Mouse (Mus musculus): ENCODE measurements around the gene Lemd1.

Lemd1 gene

DNA sequence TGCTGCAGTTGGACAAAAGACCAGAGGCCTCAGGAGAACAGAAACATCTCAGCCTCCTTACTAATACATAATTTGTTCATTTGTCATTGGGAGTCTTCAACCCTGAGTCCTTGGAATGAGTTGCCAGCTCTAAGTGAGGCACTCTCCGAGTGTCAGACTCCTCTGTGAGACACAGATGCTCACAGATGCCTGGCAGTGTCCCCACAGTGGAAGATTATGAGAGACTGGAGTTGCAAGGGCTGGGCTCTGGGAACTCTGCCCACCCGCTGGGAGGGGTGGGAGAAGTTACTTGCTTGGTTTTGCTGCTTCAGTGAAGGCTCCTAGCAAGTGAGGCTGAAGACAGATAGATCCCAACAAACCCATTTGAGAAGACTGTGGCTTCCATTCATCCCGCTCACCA, 104.8 kb downstream of the Lemd1 start:
- DNase-seq, result no peak

DNA sequence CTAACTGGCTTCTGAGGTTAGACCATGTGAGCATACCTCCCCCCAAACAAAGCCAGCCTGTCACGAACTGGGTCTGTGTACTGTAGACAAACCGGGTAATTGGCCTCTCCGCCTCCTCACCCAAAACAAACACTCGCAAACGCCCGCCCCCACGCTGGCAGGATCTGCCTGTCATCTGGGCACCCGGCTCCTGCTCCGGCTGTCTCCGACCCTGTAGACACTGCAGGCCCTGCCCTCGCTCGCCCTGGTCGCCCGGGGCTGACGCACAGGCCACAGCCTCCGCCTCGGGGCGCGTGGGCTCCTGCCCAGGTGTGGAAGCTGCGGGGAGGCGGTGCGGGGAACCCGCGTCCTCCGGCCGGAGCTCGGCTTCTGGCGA, 107.2 kb downstream of the Lemd1 start, which contains the start of gene Klhdc8a:
Gene Klhdc8a (plus strand): TSS at position 202 of the 376 bp plus-strand sequence.
- DNase-seq, result peak in 1 of 2 experiments; percentile 62

DNA sequence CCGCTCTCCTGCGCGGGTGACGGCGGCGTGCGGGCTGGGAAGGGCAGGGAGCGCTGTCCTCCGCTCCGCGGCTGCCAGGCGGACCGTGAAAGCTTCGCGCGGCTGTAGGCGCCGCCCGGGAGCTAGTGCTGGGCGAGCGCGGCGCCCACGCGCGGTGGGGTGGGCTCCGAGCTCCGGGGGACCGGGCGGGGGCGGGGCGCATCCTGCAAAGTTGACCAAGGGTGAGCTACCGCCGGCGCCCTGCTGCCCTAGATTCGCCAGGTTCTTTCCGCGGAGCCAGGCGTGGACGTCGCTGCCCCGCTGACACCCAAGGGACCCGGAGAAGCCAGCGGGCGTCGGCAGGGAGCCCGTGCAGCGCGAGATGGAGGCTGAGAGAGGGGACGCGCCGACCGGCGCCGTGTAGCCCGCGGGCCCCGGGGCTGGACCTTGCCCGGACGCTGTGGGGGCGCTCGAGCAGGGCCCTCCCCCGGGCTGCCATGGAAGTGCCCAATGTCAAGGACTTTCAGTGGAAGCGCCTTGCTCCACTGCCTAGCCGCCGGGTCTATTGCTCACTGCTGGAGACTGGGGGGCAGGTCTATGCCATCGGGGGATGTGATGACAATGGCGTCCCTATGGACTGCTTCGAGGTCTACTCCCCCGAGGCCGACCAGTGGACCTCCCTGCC, 107.7 kb downstream of the Lemd1 start:
- DNase-seq, result peak; percentile 26 to 38

- peak in 1 of 2 experiments; percentile 15 for DNase-seq
These were observed 108.5 kb downstream of the Lemd1 start for GRCm38 (mm10) chr1:132299744-132300143.

GRCm38 (mm10) chr1:132301242-132301641, 110.0 kb downstream of the Lemd1 start:
- no peak for DNase-seq

DNA sequence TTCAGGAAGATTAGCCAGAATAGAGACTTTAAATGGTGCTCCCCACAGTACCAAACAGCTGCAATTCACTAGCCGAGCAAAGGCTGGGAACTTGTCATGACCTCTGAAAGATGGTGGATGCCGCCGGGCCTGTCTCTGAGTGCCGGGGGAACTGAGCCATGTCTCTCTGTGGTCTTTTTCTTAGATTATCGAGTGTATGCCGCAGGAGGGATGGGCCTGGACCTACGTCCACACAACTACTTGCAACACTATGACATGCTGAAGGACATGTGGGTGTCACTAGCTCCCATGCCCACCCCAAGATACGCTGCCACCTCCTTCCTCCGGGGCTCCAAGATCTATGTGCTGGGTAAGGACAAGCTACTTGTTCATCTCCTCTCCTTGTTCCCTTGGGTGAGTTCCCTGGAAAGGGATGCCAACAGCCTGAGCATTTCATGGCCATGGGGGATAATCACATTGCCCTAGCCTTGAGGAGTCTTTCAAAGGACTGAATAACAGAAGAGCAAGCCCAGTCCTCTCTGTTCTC, 111.2 kb downstream of the Lemd1 start:
- no peak for DNase-seq

- DNase-seq, result peak in 1 of 2 experiments; percentile 50
These were observed 113.5 kb downstream of the Lemd1 start for GRCm38 (mm10) chr1:132304618-132305214.

DNA sequence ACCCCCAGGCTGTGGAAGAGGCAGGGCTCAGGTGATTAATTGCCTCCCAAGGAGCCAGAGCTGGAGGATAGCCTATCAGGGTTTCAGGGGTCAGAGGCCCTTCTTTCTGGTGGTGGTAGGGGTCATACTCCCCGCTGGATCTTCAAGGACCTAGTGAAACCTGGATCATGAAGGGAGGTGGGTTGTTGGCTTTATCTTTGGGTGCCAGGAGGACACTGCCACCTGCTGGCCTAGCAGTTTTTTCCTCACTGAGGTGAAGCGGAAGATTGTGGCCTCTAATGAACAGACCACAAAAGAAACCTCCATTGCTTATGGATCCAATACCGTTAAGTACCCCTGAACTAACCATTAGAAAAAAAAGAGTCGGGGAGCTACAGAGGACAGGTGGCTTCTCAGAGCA, 114.9 kb downstream of the Lemd1 start:
- DNase-seq, result peak; percentile 51 to 79

- no peak for DNase-seq
These were observed 115.6 kb downstream of the Lemd1 start for GRCm38 (mm10) chr1:132306808-132307207.

GRCm38 (mm10) chr1:132307962-132308361, 116.7 kb downstream of the Lemd1 start:
- no peak for DNase-seq

DNA sequence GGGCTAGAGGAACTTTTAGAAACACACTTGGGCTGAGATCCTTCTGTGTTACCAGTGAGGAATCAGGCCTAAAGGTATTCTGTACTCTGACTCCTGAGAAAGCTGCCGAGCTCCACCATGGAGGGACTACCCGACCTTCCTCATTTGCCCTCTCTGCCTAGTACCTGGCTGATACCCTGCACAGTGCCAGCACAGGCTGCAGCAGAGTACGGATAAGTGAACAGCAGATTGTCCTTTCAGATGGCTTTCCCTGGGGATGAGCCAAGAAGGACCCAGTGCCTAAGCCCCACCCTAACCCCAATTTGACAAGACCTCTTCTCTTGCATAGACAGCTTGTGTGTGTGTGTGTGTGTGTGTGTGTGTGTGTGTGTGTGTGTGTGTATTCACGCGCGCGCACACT, 117.4 kb downstream of the Lemd1 start:
- no peak for DNase-seq

All from kidney, adult 8-10 months (tissue).